Mouse (Mus musculus) B cell, adult 2 months (primary cell): ENCODE data around the gene Cd300ld4.
A peak's percentile ranks its signal among the peaks of the same experiment; 100 is the strongest.
"Not testable (repeated sequence)": the region's sequence is repeated elsewhere in the genome, so short reads cannot be mapped to it uniquely, and the experiment has no call there.

Experiments
- DNase-seq, 2 experiments: peaks; one replicate each; pipeline ENCODE4 v3.0.0; 2022

The Cd300ld4 gene

GRCm38 (mm10) chr11:115026912-115027311, at the start of gene Cd300ld4:
TSS of gene Cd300ld4 (minus strand) at chr11:115027012.
- DNase-seq = not testable (repeated sequence)

GRCm38 (mm10) chr11:115075859-115076258, 49.0 kb upstream of the Cd300ld4 start:
- no peak for DNase-seq

GRCm38 (mm10) chr11:115075407-115075806, 48.6 kb upstream of the Cd300ld4 start:
- no peak for DNase-seq

- DNase-seq = no peak
Observed at GRCm38 (mm10) chr11:115073002-115073401, 46.2 kb upstream of the Cd300ld4 start.

GRCm38 (mm10) chr11:115071631-115072294, 45.0 kb upstream of the Cd300ld4 start:
- no peak for DNase-seq

GRCm38 (mm10) chr11:115071015-115071551, 44.3 kb upstream of the Cd300ld4 start:
- DNase-seq = no peak

- peak in 1 of 2 experiments; percentile 15 for DNase-seq
Observed at GRCm38 (mm10) chr11:115066768-115067167, 40.0 kb upstream of the Cd300ld4 start.

GRCm38 (mm10) chr11:115062077-115062476, 35.3 kb upstream of the Cd300ld4 start, which contains the start of gene Cd300e:
TSS of gene Cd300e (minus strand) at chr11:115062177.
- no peak for DNase-seq

GRCm38 (mm10) chr11:115059797-115060196, 33.0 kb upstream of the Cd300ld4 start:
- no peak for DNase-seq

GRCm38 (mm10) chr11:115058701-115059100, 31.9 kb upstream of the Cd300ld4 start:
- no peak for DNase-seq

GRCm38 (mm10) chr11:115054537-115054936, 27.7 kb upstream of the Cd300ld4 start:
- no peak for DNase-seq

GRCm38 (mm10) chr11:115052991-115053390, 26.2 kb upstream of the Cd300ld4 start:
- DNase-seq = no peak

GRCm38 (mm10) chr11:115052206-115052605, 25.4 kb upstream of the Cd300ld4 start:
- DNase-seq = peak; percentile 29 to 31

- peak; percentile 14 to 32 for DNase-seq
Observed at GRCm38 (mm10) chr11:115049282-115049895, 22.6 kb upstream of the Cd300ld4 start.

- no peak for DNase-seq
Observed at GRCm38 (mm10) chr11:115048259-115048658, 21.4 kb upstream of the Cd300ld4 start, which contains the start of gene Cd300ld3. TSS of gene Cd300ld3 (minus strand) at chr11:115048409.

GRCm38 (mm10) chr11:115037669-115038068, 10.9 kb upstream of the Cd300ld4 start, which contains the start of gene Cd300ld5:
TSS of gene Cd300ld5 (minus strand) at chr11:115037769.
- not testable (repeated sequence) for DNase-seq

GRCm38 (mm10) chr11:115016093-115016492, 10.7 kb downstream of the Cd300ld4 start, which contains the start of gene Cd300ld2:
TSS of gene Cd300ld2 (minus strand) at chr11:115016193.
- not testable (repeated sequence) for DNase-seq

- DNase-seq = peak in 1 of 2 experiments; percentile 1
Observed at GRCm38 (mm10) chr11:115004070-115004469, 22.7 kb downstream of the Cd300ld4 start.

- DNase-seq = no peak
Observed at GRCm38 (mm10) chr11:115001474-115002040, 25.3 kb downstream of the Cd300ld4 start, which contains the start of gene Cd300c2. TSS of gene Cd300c2 (minus strand) at chr11:115001880.

- DNase-seq = no peak
Observed at GRCm38 (mm10) chr11:114989793-114990192, 37.0 kb downstream of the Cd300ld4 start, which contains the start of gene Cd300ld. TSS of gene Cd300ld (minus strand) at chr11:114989922.

- DNase-seq = no peak
Observed at GRCm38 (mm10) chr11:114981866-114982265, 44.9 kb downstream of the Cd300ld4 start.

- DNase-seq = no peak
Observed at GRCm38 (mm10) chr11:114972726-114973125, 54.1 kb downstream of the Cd300ld4 start.
